Mouse (Mus musculus) embryonic facial prominence, embryonic 13.5 days (tissue): ENCODE results near the gene Olfr154. TPM values are rescaled to one million over a fixed set of nuclear protein-coding genes. Genes with fewer than 3 reads are reported as not detected.
"Not testable (repeated sequence)": the region's sequence is repeated elsewhere in the genome, so short reads cannot be mapped to it uniquely, and the experiment has no call there.

Source experiments
- ATAC-seq: fragments of 200-750 bp; cut with Nextera tagmentation; 2 replicates; pipeline ENCODE4 v1.8.0; 2017; ENCODE audit warnings: low read depth; ENCODE audit not compliant: insufficient number of reproducible peaks, insufficient read depth, low FRiP score, low TSS enrichment
- H3K27ac ChIP-seq: fragments of 300-500 bp; sonication (generic); 2 replicates; pipeline ENCODE4 v1.5.1; 2015; ENCODE audit warnings: moderate library complexity, mild to moderate bottlenecking, inconsistent platforms
- H3K27me3 ChIP-seq: fragments of 300-500 bp; sonication (generic); 2 replicates; pipeline ENCODE4 v1.6.1; 2015; ENCODE audit warnings: mild to moderate bottlenecking, inconsistent platforms
- H3K36me3 ChIP-seq: fragments of 300-500 bp; sonication (generic); 2 replicates; pipeline ENCODE4 v1.6.1; 2015; ENCODE audit warnings: mild to moderate bottlenecking, inconsistent platforms
- H3K4me1 ChIP-seq: fragments of 300-500 bp; sonication (generic); 2 replicates; pipeline ENCODE4 v1.6.1; 2015; ENCODE audit warnings: inconsistent platforms
- H3K4me2 ChIP-seq: fragments of 300-500 bp; sonication (generic); 2 replicates; pipeline ENCODE4 v1.6.1; 2015; ENCODE audit warnings: moderate library complexity, mild to moderate bottlenecking, inconsistent platforms
- H3K4me3 ChIP-seq: fragments of 300-500 bp; sonication (generic); 2 replicates; pipeline ENCODE4 v1.5.1; 2015; ENCODE audit warnings: mild to moderate bottlenecking, inconsistent platforms
- H3K9ac ChIP-seq: fragments of 300-500 bp; sonication (generic); 2 replicates; pipeline ENCODE4 v1.6.1; 2015; ENCODE audit warnings: mild to moderate bottlenecking, inconsistent platforms
- H3K9me3 ChIP-seq: fragments of 300-500 bp; sonication (generic); 2 replicates; pipeline ENCODE4 v1.6.1; 2016; ENCODE audit warnings: inconsistent platforms
- WGBS: fragments of 180-500 bp; shearing (Covaris S2); methylation state at CpG from one replicate; pipeline ENCODE4 v1.1.7; 2015; ENCODE audit warnings: mixed read lengths; 5-methylcytosine and 5-hydroxymethylcytosine counted together
- polyA plus RNA-seq: library from polyadenylated mRNA; unstranded; fragments of >200 nt; fragmentation: Nextera tagmentation; extraction: Ambion mirVana; gene quantifications from 2 replicates; pipeline ENCODE4 v1.2.1, GENCODE M21; 2015

Gene Olfr154
- polyA plus RNA-seq: not detected in 2 replicates

DNA sequence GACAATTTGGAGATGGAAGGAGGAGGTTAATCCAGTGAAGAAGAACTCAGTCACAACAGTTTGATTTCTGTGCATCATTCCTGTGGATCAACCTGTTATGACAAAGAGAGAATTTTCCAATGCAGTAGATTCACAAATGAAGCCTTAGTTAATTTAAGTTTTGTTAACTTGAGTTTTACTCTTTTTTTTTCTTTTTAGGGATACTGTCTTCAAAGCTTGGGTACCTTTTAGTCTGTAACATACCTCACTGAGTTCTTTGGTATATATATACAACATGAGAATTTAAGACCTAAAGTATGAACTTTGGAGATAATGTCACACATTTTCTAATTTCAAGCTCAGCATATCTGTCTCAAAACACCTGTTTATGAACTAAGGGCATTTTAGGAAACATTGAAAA lies at the start of gene Olfr154:
Olfr154 (minus strand) TSS at position 101 of the 400 bp plus-strand sequence.
- H3K4me3 ChIP-seq, H3K9ac ChIP-seq, H3K36me3 ChIP-seq, H3K27me3 ChIP-seq, ATAC-seq, H3K4me2 ChIP-seq, H3K4me1 ChIP-seq, H3K27ac ChIP-seq, H3K9me3 ChIP-seq: not testable (repeated sequence)

DNA sequence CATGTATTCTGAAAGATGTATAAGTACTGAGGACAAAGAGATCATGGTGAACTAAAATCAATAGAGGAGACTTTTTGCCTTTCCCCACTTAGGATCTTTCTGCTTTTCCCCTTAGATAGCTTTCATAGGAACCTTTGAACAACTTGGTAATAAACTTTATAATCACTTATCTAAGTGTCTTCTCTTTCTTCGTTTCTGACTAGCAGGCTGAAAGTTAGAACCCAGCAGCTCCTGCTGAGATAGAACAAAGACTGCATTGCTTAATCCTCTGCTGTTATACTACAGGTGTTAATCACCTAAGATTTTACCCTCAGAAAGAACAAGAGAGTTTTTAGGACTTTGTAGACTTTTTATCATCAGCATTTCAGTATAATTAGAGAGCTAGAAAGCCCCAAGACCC lies 46.9 kb upstream of the Olfr154 start:
- no peaks in the 10 kb centered on the region for H3K36me3 ChIP-seq
- ATAC-seq: no peak
- H3K27me3 ChIP-seq: no peaks in the 10 kb centered on the region
- WGBS: 39% methylated on average over 1 of the region's 1 CpGs
- no peak overlapping the region for H3K4me3 ChIP-seq
- H3K9ac ChIP-seq: no peak overlapping the region
- no peaks in the 10 kb centered on the region for H3K9me3 ChIP-seq
- H3K4me1 ChIP-seq: no peaks in the 10 kb centered on the region
- H3K4me2 ChIP-seq: no peak overlapping the region
- no peak overlapping the region for H3K27ac ChIP-seq

DNA sequence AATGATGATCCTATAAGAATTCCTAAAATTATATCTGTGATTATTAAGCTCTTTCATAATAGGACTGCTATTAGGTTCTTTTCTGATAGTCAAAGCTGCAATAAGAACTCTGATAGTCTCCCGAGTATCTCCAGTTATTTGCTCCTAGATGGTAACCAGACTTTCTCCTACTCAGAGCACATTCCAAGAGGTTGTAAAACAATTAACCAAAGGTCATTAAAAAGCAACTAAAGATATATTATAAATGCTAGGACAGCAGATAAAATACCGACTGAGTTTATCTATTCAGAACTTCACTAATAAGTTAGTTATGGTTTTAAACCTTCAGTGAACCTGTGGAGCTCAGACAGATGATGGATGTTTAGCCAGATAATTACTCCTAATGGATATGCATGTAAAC lies 46.4 kb upstream of the Olfr154 start:
- H3K4me1 ChIP-seq, H3K27ac ChIP-seq, H3K36me3 ChIP-seq, H3K9me3 ChIP-seq, H3K4me2 ChIP-seq, ATAC-seq, H3K9ac ChIP-seq, H3K4me3 ChIP-seq, H3K27me3 ChIP-seq: not testable (repeated sequence)
- 78% methylated on average over 2 of the region's 2 CpGs for WGBS

DNA sequence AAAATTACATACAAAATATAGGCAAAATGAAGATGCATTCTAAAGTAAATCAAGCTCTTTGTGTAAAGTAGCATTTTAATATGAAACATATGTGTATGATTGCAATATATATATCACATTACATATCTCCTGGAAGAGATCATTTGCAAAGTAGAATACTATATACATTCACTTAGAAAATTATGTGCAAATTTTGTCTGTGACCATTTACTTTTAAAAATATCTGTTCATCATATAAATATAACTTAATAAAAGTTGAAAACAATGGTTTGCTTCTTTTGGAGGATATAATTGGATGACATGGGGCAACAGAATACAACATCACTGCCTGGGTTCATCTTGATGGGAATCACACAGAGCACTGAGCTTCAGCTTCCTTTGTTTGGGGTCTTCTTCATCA lies 24.9 kb upstream of the Olfr154 start, which contains the start of gene Olfr1008:
Olfr1008 (plus strand) TSS at position 301 of the 400 bp plus-strand sequence.
- H3K9me3 ChIP-seq: 0 out of 2 replicates have a peak, but pooled peaks cover 3% of the 10 kb centered on the region
- H3K27me3 ChIP-seq: no peaks in the 10 kb centered on the region
- no peak within 1 kb of the TSS for H3K9ac ChIP-seq
- no peak within 1 kb of the TSS for H3K4me3 ChIP-seq
- no peaks in the 10 kb centered on the region for H3K36me3 ChIP-seq
- H3K27ac ChIP-seq: no peak within 1 kb of the TSS
- H3K4me1 ChIP-seq: no peaks in the 10 kb centered on the region
- ATAC-seq: no peak
- no peak within 1 kb of the TSS for H3K4me2 ChIP-seq

DNA sequence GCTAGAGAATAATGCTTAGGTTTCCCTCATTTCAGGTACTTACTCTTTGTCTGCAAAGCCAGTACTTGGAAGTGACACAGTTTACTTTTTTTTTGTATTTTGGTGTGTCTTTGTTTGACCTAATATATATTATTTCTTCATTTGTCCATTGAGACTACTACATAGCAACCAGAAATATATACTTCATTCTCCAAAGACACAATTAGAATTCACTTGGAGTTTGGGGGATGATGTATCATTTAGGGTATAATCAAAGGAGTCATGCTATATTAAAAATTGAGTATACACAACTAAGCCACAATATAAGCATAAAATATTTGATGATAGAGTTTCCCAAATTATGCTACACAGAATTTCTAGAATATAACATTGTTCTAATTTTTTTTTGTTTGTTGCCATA lies 14.4 kb upstream of the Olfr154 start, which contains the start of gene Olfr1006:
Olfr1006 (minus strand) TSS at position 101 of the 400 bp plus-strand sequence.
- no peaks in the 10 kb centered on the region for H3K27me3 ChIP-seq
- no peaks in the 10 kb centered on the region for H3K4me1 ChIP-seq
- no peak within 1 kb of the TSS for H3K4me3 ChIP-seq
- H3K9me3 ChIP-seq: no peaks in the 10 kb centered on the region
- H3K27ac ChIP-seq: no peak within 1 kb of the TSS
- no peak within 1 kb of the TSS for H3K9ac ChIP-seq
- no peaks in the 10 kb centered on the region for H3K36me3 ChIP-seq
- H3K4me2 ChIP-seq: no peak within 1 kb of the TSS
- no peak for ATAC-seq

DNA sequence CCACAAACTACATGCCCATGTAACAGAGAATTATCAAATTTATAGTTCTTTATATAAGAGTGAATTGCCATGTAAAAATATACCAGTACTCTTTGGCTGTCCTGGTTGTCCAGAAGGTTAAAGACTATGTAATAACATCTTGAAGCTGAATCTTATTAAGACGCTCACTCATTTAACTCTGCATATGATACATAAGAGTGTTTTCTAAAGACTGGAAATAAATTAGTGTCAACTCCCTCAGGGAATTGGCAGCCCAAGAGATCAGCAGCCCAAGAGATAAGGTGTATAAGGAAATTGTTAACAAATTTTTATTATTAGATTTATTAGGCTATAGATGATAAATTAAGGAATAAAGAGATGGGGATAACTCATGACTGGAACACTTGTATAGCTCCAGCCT lies 13.7 kb downstream of the Olfr154 start, which contains the start of gene Olfr1002:
Olfr1002 (minus strand) TSS at position 101 of the 400 bp plus-strand sequence.
- ATAC-seq: no peak
- H3K4me1 ChIP-seq: no peaks in the 10 kb centered on the region
- no peak within 1 kb of the TSS for H3K4me2 ChIP-seq
- H3K36me3 ChIP-seq: no peaks in the 10 kb centered on the region
- no peaks in the 10 kb centered on the region for H3K27me3 ChIP-seq
- no peak within 1 kb of the TSS for H3K9ac ChIP-seq
- no peak within 1 kb of the TSS for H3K4me3 ChIP-seq
- H3K27ac ChIP-seq: no peak within 1 kb of the TSS
- WGBS: 87% methylated on average over 1 of the region's 1 CpGs
- no peaks in the 10 kb centered on the region for H3K9me3 ChIP-seq

Other genes starting within 250 kb of the Olfr154 start
- not detected in 2 replicates for gene Olfr993, start 249.6 kb downstream of the Olfr154 start, polyA plus RNA-seq
- gene Olfr994, start 228.0 kb downstream of the Olfr154 start, polyA plus RNA-seq: not detected in 2 replicates
- gene Olfr995, start 220.8 kb downstream of the Olfr154 start, polyA plus RNA-seq: not detected in 2 replicates
- gene 4833423E24Rik, start 145.4 kb downstream of the Olfr154 start, polyA plus RNA-seq: 1.6 and 2.8 TPM in 2 replicates
- not detected in 2 replicates for gene Olfr996, start 85.2 kb downstream of the Olfr154 start, polyA plus RNA-seq
- gene Olfr998, start 75.5 kb downstream of the Olfr154 start, polyA plus RNA-seq: not detected in 2 replicates
- gene Olfr1000, start 52.6 kb downstream of the Olfr154 start, polyA plus RNA-seq: not detected in 2 replicates
- not detected in 2 replicates for gene Olfr1002, start 13.8 kb downstream of the Olfr154 start, polyA plus RNA-seq
- gene Olfr1006, start 14.3 kb upstream of the Olfr154 start, polyA plus RNA-seq: not detected in 2 replicates
- gene Olfr1008, start 25.0 kb upstream of the Olfr154 start, polyA plus RNA-seq: not detected in 2 replicates
- not detected in 2 replicates for gene Olfr1009, start 51.0 kb upstream of the Olfr154 start, polyA plus RNA-seq
- not detected in 2 replicates for gene Olfr1012, start 98.3 kb upstream of the Olfr154 start, polyA plus RNA-seq
- gene Olfr1013, start 102.6 kb upstream of the Olfr154 start, polyA plus RNA-seq: not detected in 2 replicates
- gene Olfr1014, start 108.3 kb upstream of the Olfr154 start, polyA plus RNA-seq: not detected in 2 replicates
- gene Olfr1015, start 117.6 kb upstream of the Olfr154 start, polyA plus RNA-seq: not detected in 2 replicates
- not detected in 2 replicates for gene Olfr1016, start 138.1 kb upstream of the Olfr154 start, polyA plus RNA-seq
- gene Olfr1018, start 154.0 kb upstream of the Olfr154 start, polyA plus RNA-seq: not detected in 2 replicates
- not detected in 2 replicates for gene Olfr1019, start 181.0 kb upstream of the Olfr154 start, polyA plus RNA-seq
- not detected in 2 replicates for gene Olfr1020, start 182.6 kb upstream of the Olfr154 start, polyA plus RNA-seq
- not detected in 2 replicates for gene Olfr1022, start 204.1 kb upstream of the Olfr154 start, polyA plus RNA-seq
- gene Olfr1023, start 221.2 kb upstream of the Olfr154 start, polyA plus RNA-seq: not detected in 2 replicates
- gene Olfr1024, start 240.6 kb upstream of the Olfr154 start, polyA plus RNA-seq: not detected in 2 replicates